Mouse (Mus musculus) E14TG2a.4 (cell line): ENCODE measurements around the gene Orm2.

ENCODE experiments used
- CTCF ChIP-seq: conservative IDR thresholded peaks from 2 replicates; pipeline ENCODE4 v1.5.1; 2014; ENCODE audit warnings: low read length
- NANOG ChIP-seq: IDR thresholded peaks from 2 replicates; pipeline ENCODE4 v1.6.1; 2014; ENCODE audit warnings: borderline replicate concordance, low read length, mixed read lengths

DNA sequence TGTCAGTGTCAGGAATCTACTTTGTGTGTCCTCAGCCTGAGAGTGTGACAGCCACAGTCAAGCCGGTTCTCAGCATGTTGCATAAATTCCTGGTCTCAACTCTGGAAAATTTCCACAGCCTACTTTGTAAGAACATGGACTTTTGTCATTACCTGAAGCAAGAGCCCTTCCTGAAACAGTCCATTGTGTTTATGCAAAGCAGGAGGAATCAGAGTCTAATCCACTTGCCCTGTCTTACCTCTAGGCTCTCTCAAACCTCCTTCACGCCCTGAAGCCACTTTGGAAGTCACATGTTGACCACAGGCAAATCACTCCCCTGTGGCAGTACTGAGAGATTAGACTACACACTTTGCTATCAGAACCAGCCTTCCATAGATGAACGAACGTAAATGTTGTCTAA lies 19.8 kb upstream of the Orm2 start:
- TF ChIP-seq CTCF = no peak
- no peak for TF ChIP-seq NANOG
